Mouse (Mus musculus) forebrain, embryonic 11.5 days (tissue): ENCODE results near the gene Baat. TPM values are rescaled to one million over a fixed set of nuclear protein-coding genes. Genes with fewer than 3 reads are reported as not detected.

Experiments used
- ATAC-seq: fragments of 200-750 bp; cut with Nextera tagmentation; replicated peaks from 2 replicates; pipeline ENCODE4 v1.8.0; 2017; ENCODE audit warnings: moderate TSS enrichment; ENCODE audit not compliant: low FRiP score
- DNase-seq: peaks from one replicate; pipeline ENCODE4 v3.0.0-alpha.2; 2017; ENCODE audit warnings: low spot score
- H3K27ac ChIP-seq: fragments of 300-500 bp; sonication (generic); 2 replicates; pipeline ENCODE4 v1.5.1; 2014; ENCODE audit warnings: low read depth, low read length
- H3K27me3 ChIP-seq: fragments of 300-500 bp; sonication (generic); 2 replicates; pipeline ENCODE4 v1.6.1; 2014; ENCODE audit warnings: mild to moderate bottlenecking, low read length, mixed read lengths; ENCODE audit not compliant: control insufficient read depth, insufficient read depth
- H3K36me3 ChIP-seq: fragments of 300-500 bp; sonication (generic); 2 replicates; pipeline ENCODE4 v1.6.1; 2014; ENCODE audit warnings: mild to moderate bottlenecking, low read length, moderate library complexity, mixed read lengths; ENCODE audit not compliant: control insufficient read depth, insufficient read depth
- H3K4me1 ChIP-seq: fragments of 300-500 bp; sonication (generic); replicated peaks from 2 replicates; pipeline ENCODE4 v1.6.1; 2014; ENCODE audit warnings: low read length, mixed read lengths; ENCODE audit not compliant: control insufficient read depth, insufficient read depth
- H3K4me2 ChIP-seq: fragments of 300-500 bp; sonication (generic); 2 replicates; pipeline ENCODE4 v1.6.1; 2014; ENCODE audit warnings: low read depth, mild to moderate bottlenecking, low read length, moderate library complexity, mixed read lengths; ENCODE audit not compliant: severe bottlenecking
- H3K4me3 ChIP-seq: fragments of 300-500 bp; sonication (generic); 2 replicates; pipeline ENCODE4 v1.5.1; 2014; ENCODE audit warnings: low read depth, low read length
- H3K9ac ChIP-seq: fragments of 300-500 bp; sonication (generic); 2 replicates; pipeline ENCODE4 v1.6.1; 2014; ENCODE audit warnings: low read length
- H3K9me3 ChIP-seq: fragments of 300-500 bp; sonication (generic); 2 replicates; pipeline ENCODE4 v1.6.1; 2016; ENCODE audit warnings: low read length, mixed read lengths; ENCODE audit not compliant: control insufficient read depth
- WGBS: fragments of 180-500 bp; shearing (Covaris S2); extraction: QIAGEN DNeasy Blood & Tissue Kit; methylation state at CpG from one replicate; pipeline ENCODE4 v1.1.7; 2014; 5-methylcytosine and 5-hydroxymethylcytosine counted together
- polyA plus RNA-seq: library from polyadenylated mRNA; unstranded; fragments of >200 nt; fragmentation: Nextera tagmentation; extraction: Ambion mirVana; gene quantifications from 2 replicates; pipeline ENCODE4 v1.2.1, GENCODE M21; 2014

Gene Baat
- 0.21 and 0.35 TPM in 2 replicates for polyA plus RNA-seq

DNA sequence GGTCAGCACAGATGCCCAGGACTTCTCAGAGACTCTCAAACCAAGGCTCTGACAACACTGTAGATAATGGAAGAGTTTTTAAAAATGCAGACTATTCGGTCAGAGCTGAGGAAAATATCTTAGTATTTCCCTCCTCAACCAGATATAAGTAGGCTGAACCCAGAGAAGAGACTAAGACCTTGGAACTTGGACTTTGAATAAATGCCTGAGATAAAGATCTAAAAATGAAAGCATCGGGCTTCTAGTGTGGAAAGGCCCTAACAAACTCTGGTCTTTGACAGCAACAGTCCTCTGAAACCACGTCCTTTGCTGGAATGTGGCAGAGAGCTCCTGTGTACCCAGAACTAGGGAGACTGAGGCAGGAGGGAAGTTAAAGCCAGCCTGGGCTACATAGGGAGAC, at the start of gene Baat:
Baat (minus strand) TSS at position 172 of the 400 bp plus-strand sequence.
- WGBS = 78% methylated on average over 3 of the region's 3 CpGs
- Histone ChIP-seq H3K27me3 (no peaks in the 10 kb centered on the region), H3K27ac (no peak within 1 kb of the TSS), H3K9ac (no peak within 1 kb of the TSS), H3K4me2 (no peak within 1 kb of the TSS), H3K36me3 (no peaks in the 10 kb centered on the region; the same call in 1 of the 2 replicates), H3K4me1 (no peaks in the 10 kb centered on the region), H3K4me3 (no peak within 1 kb of the TSS), H3K9me3 (no peaks in the 10 kb centered on the region)
- ATAC-seq (no peak), DNase-seq (no peak)

DNA sequence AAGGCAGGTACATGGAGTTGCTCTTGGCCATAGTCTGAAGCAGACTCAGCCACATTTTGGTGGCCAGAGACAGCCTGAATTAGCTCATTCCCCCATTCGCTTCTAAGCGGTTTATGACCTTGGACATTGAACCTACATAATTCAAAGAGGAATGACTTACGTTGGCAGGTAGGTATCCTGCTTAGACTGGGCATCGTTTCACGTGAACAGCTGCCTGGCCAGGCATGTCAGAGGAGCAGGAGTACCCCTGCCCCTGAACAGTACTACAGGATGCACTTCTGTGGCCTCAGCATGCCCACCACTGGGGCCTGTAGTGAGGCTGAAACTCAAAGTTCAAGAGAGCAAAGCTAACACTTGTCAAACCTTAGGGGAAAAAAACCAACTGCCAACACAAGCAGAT, 47.0 kb upstream of the Baat start:
- ATAC-seq = no peak
- Histone ChIP-seq H3K27ac (no peak overlapping the region), H3K9me3 (no peaks in the 10 kb centered on the region), H3K27me3 (no peaks in the 10 kb centered on the region), H3K4me3 (no peak overlapping the region), H3K9ac (no peak overlapping the region), H3K4me1 (no peaks in the 10 kb centered on the region), H3K36me3 (no peaks in the 10 kb centered on the region), H3K4me2 (no peak overlapping the region)
- DNase-seq = no peak
- WGBS = 93% methylated on average over 5 of the region's 5 CpGs

DNA sequence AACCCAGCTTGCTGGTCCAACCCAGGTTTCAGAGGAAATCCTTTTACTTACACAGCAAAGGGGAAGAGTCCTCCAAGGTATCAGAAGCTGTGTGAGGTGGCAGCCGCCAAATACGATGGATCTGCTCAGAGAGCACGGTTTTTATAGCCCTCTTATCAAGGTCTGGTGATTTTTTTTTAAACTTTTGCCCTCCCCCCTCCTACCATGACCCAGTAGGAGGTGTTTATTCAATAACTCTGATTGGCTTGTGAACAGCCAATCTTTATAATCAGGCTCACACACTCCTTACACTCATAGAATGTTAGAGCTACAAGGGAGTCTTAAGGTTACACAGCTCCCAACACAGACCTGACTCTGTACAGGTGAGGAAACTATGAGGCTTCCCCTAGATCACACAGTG, 43.0 kb upstream of the Baat start, which contains the start of gene Aldob:
Aldob (minus strand) TSS at position 164 of the 400 bp plus-strand sequence.
- Histone ChIP-seq H3K4me3 (no peak within 1 kb of the TSS), H3K9me3 (no peaks in the 10 kb centered on the region), H3K27me3 (no peaks in the 10 kb centered on the region), H3K4me1 (no peaks in the 10 kb centered on the region), H3K36me3 (no peaks in the 10 kb centered on the region), H3K4me2 (no peak within 1 kb of the TSS), H3K9ac (no peak within 1 kb of the TSS), H3K27ac (no peak within 1 kb of the TSS)
- no peak for DNase-seq
- no peak for ATAC-seq
- WGBS = 88% methylated on average over 3 of the region's 3 CpGs

DNA sequence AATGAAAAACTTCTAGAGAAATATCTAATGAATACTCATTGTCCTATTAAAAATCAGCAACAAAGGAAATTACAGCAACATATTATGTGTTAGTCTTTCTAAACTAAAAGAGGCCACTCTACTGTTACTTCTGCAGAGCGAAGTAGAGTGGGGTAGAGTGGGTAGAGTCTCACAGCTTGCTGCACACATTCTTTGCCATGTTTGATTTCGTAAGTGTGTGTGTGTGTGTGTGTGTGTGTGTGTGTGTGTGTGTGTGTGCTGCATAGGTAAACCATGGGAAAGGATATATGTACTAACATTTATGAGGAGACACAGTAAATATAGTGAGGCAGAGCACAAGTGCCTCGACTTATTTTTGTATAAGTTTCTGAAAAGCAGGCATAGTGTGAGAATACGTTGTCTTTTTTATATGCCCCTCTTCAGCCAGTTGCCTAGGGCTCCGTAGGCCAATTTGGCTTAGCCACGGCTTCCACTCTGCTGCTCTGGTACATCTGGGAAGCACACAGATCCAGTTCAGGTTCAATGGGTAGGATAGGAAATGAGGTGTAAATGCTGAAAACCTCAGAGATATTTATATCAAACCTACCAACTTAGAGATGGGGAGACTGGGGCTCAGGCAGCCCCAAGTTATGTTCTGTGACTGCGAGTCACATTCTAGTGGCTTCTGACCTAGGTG, 41.3 kb upstream of the Baat start:
- 89% methylated on average over 7 of the region's 7 CpGs for WGBS
- no peak for DNase-seq
- ATAC-seq = no peak

DNA sequence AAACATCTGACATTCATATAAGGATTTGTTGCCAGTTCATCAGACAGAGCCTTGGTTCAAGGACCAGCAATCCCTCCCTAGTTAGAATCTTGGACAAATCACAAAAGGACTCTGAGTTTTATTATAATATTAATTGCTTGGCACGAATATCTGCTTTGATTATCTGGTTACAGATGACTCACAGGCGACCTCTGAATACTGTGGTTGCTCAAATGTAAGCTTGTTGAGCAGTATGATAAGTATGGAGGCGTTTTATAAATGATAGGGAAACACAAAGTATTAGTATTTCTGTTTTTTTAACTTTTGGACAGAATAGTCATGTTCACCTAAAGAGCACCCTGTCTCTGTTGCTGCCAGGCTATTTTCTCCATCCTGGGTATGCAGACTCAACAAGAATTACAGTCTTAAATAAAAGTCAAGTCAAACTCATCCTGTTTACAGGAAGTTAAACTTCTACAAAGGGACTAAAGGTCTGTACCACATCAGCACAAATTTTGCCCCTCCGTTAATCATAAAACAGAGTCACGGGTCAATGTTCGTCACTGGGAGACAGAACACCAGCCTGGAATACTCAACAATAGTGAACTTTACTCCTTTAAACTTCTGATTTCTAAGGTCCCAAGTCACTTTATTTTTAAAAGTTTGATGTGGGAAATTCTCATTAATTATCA, 40.7 kb upstream of the Baat start:
- Histone ChIP-seq H3K9me3 (no peaks in the 10 kb centered on the region), H3K9ac (no peak overlapping the region), H3K36me3 (no peaks in the 10 kb centered on the region), H3K27me3 (no peaks in the 10 kb centered on the region), H3K27ac (no peak overlapping the region), H3K4me3 (no peak overlapping the region), H3K4me2 (no peak overlapping the region), H3K4me1 (no peaks in the 10 kb centered on the region)
- WGBS = 74% methylated on average over 6 of the region's 6 CpGs
- DNase-seq (no peak), ATAC-seq (no peak)

More for the DNA sequence above, 41.3 kb upstream of the Baat start:
- Histone ChIP-seq H3K27ac (no peak overlapping the region), H3K4me1 (no peaks in the 10 kb centered on the region), H3K9ac (no peak overlapping the region), H3K4me3 (no peak overlapping the region), H3K9me3 (no peaks in the 10 kb centered on the region), H3K4me2 (no peak overlapping the region), H3K27me3 (no peaks in the 10 kb centered on the region), H3K36me3 (no peaks in the 10 kb centered on the region)

DNA sequence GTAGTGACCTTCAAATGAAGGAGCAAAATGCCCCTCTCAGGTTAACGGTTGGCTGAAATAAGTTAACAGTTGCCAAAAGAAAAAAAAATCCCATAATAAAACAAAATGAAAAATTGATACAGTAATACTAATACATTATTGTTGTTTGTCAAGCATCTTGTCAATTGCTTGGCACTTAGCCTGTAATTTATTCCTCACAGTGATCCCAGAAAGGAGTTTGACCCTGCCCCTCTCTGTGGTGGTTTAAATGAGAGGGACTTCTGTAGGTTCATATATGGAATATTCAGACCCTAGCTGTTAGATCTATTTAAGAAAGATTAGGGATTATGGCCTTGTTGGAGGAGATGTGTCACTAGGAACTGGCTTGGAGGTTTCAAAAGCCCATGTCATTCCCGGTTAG, 39.7 kb upstream of the Baat start:
- Histone ChIP-seq H3K27me3 (no peaks in the 10 kb centered on the region), H3K9me3 (no peaks in the 10 kb centered on the region), H3K36me3 (no peaks in the 10 kb centered on the region), H3K4me3 (no peak overlapping the region), H3K4me2 (no peak overlapping the region), H3K4me1 (no peaks in the 10 kb centered on the region), H3K27ac (no peak overlapping the region), H3K9ac (no peak overlapping the region)
- DNase-seq (no peak), ATAC-seq (no peak)
- WGBS = 88% methylated on average over 2 of the region's 2 CpGs

DNA sequence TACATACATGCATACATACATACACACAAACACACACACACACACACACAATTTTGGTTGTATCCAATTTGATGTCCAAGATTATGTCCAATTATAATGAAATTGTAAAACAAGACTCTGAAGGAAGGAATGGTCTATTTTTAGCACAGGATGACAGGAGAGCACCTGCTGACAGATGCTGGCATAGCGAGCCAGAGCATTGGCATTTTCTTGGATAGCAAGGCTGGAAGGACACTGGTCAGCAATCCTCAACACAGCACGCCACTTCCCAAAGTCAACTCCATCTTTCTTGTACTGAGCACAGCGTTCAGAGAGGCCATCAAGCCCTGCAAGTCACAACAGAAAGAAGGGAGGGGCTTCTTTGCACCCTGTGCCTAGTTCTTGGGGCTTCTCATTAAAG, 34.6 kb upstream of the Baat start:
- DNase-seq (no peak), ATAC-seq (no peak)
- H3K9ac ChIP-seq = no peak overlapping the region
- no peak overlapping the region for H3K4me3 ChIP-seq
- H3K9me3 ChIP-seq = no peaks in the 10 kb centered on the region
- H3K4me2 ChIP-seq = no peak overlapping the region
- H3K4me1 ChIP-seq = no peaks in the 10 kb centered on the region
- no peaks in the 10 kb centered on the region for H3K36me3 ChIP-seq
- 77% methylated on average over 3 of the region's 3 CpGs for WGBS
- H3K27me3 ChIP-seq = no peaks in the 10 kb centered on the region
- no peak overlapping the region for H3K27ac ChIP-seq

DNA sequence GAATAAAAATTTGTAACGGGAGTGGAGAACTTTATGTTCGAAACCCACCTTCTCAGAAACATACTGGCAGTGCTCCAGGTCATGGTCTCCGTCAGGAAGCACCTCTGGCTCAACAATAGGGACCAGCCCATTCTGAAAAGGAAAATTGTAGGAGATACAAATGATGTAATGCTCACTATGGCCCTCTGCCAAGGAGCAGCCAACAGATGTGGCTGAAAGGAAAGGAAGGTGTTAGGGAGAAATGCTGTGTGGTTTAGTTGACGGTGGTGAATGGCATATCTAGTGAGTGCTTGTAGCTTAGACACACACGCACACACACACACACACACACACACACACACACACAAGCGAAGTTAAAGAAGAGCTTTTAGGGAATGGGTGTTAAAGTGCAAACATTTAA, 33.3 kb upstream of the Baat start:
- Histone ChIP-seq H3K4me1 (no peaks in the 10 kb centered on the region), H3K27ac (no peak overlapping the region), H3K9ac (no peak overlapping the region), H3K4me2 (no peak overlapping the region), H3K27me3 (no peaks in the 10 kb centered on the region), H3K4me3 (no peak overlapping the region), H3K9me3 (no peaks in the 10 kb centered on the region), H3K36me3 (no peaks in the 10 kb centered on the region)
- ATAC-seq (no peak), DNase-seq (no peak)
- WGBS = 78% methylated on average over 6 of the region's 6 CpGs

DNA sequence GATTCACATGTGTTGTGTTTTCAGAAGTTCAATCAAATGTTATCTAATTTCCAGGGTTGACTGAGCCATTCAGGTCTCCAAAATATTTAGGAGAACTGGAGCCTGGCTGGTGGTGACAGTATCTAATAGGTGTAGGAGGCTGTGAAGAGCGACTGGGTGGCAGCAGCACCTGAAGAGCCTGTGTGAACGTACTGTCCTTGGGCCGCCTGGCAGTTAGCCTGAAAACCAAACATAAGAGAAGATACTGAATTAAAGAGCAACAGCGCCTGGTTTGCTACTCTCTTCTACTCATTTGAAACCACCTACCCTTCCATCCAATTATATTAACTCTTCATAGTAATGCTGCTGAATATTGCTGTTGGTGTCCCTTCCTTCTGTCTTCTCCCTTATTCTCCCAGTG, 30.3 kb upstream of the Baat start:
- ATAC-seq = no peak
- H3K4me1 ChIP-seq = no peaks in the 10 kb centered on the region
- H3K4me3 ChIP-seq = no peak overlapping the region
- H3K36me3 ChIP-seq = no peaks in the 10 kb centered on the region
- DNase-seq = no peak
- WGBS = 93% methylated on average over 4 of the region's 4 CpGs
- H3K27me3 ChIP-seq = no peaks in the 10 kb centered on the region
- H3K9me3 ChIP-seq = no peaks in the 10 kb centered on the region
- no peak overlapping the region for H3K4me2 ChIP-seq
- H3K9ac ChIP-seq = no peak overlapping the region
- H3K27ac ChIP-seq = no peak overlapping the region
